Mouse (Mus musculus) heart, embryonic 11.5 days (tissue): Measurements from ENCODE around the gene Parg. TPM values are rescaled to one million over a fixed set of nuclear protein-coding genes. Genes with fewer than 3 reads are reported as not detected.

Experiments used
- ATAC-seq: fragments of 200-750 bp; cut with Nextera tagmentation; replicated peaks from 2 replicates; pipeline ENCODE4 v1.8.0; 2017; ENCODE audit warnings: moderate library complexity; ENCODE audit not compliant: insufficient number of reproducible peaks, low FRiP score, low TSS enrichment
- H3K27ac ChIP-seq: fragments of 300-500 bp; sonication (generic); 2 replicates; pipeline ENCODE4 v1.5.1; 2014; ENCODE audit warnings: mild to moderate bottlenecking, low read depth, low read length
- H3K27me3 ChIP-seq: fragments of 300-500 bp; sonication (generic); 2 replicates; pipeline ENCODE4 v1.6.1; 2014; ENCODE audit warnings: mild to moderate bottlenecking, low read length, mixed read lengths; ENCODE audit not compliant: control insufficient read depth, insufficient read depth
- H3K36me3 ChIP-seq: fragments of 300-500 bp; sonication (generic); 2 replicates; pipeline ENCODE4 v1.6.1; 2014; ENCODE audit warnings: mild to moderate bottlenecking, low read length, moderate library complexity, mixed read lengths; ENCODE audit not compliant: control insufficient read depth, insufficient read depth
- H3K4me1 ChIP-seq: fragments of 300-500 bp; sonication (generic); 2 replicates; pipeline ENCODE4 v1.6.1; 2014; ENCODE audit warnings: low read length; ENCODE audit not compliant: control insufficient read depth, insufficient read depth
- H3K4me2 ChIP-seq: fragments of 300-500 bp; sonication (generic); 2 replicates; pipeline ENCODE4 v1.6.1; 2014; ENCODE audit warnings: mild to moderate bottlenecking, moderate library complexity
- H3K4me3 ChIP-seq: fragments of 300-500 bp; sonication (generic); 2 replicates; pipeline ENCODE4 v1.5.1; 2014; ENCODE audit warnings: low read depth, low read length
- H3K9ac ChIP-seq: fragments of 300-500 bp; sonication (generic); 2 replicates; pipeline ENCODE4 v1.6.1; 2014; ENCODE audit warnings: mild to moderate bottlenecking, low read depth, low read length, moderate library complexity
- H3K9me3 ChIP-seq: fragments of 300-500 bp; sonication (generic); replicated peaks from 2 replicates; pipeline ENCODE4 v1.6.1; 2016; ENCODE audit warnings: low read length; ENCODE audit not compliant: control insufficient read depth
- WGBS: fragments of 180-500 bp; shearing (Covaris S2); extraction: QIAGEN DNeasy Blood & Tissue Kit; methylation state at CpG from one replicate; pipeline ENCODE4 v1.1.7; 2014; ENCODE audit not compliant: insufficient replicate concordance; 5-methylcytosine and 5-hydroxymethylcytosine counted together
- polyA plus RNA-seq: library from polyadenylated mRNA; unstranded; fragments of >200 nt; fragmentation: Nextera tagmentation; extraction: Ambion mirVana; gene quantifications from 2 replicates; pipeline ENCODE4 v1.2.1, GENCODE M21; 2014

The Parg gene
- polyA plus RNA-seq, 1 experiment from 2014 or later = 33.4 TPM

GRCm38 (mm10) chr14:32261741-32262140, 60.0 kb downstream of the Parg start:
- Histone ChIP-seq H3K27me3 (no peaks in the 10 kb centered on the region), H3K27ac (no peak overlapping the region), H3K4me1 (no peaks in the 10 kb centered on the region), H3K36me3 (peaks cover 4% of the 10 kb centered on the region; the same call in 1 of the 2 replicates), H3K9me3 (no peaks in the 10 kb centered on the region), H3K4me2 (no peak overlapping the region), H3K9ac (no peak overlapping the region), H3K4me3 (no peak overlapping the region)
- no peak for ATAC-seq
- WGBS = 81% methylated on average over 2 of the region's 2 CpGs

DNA sequence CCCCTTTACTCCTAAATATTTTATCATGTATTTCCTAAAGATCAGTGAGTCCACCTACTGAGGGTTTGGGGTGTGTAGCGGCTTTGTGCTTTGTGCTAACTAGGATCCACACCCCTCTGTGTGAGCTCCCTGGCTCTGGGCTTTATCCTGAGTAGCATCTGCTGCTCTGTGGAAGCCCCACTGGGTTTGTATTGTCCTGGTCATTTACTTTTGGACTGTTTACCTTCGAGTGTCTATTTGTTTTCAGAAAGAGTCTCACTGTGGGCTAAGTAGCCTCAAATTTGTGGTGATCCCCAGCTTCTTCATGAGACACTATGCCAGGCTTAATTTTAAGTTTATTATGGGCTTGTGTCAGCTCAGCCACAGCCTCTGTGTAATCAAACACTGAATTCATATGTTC, 67.2 kb downstream of the Parg start:
- Histone ChIP-seq H3K4me2 (no peak overlapping the region), H3K4me3 (no peak overlapping the region), H3K27me3 (no peaks in the 10 kb centered on the region), H3K36me3 (no peaks in the 10 kb centered on the region), H3K9me3 (no peaks in the 10 kb centered on the region), H3K9ac (no peak overlapping the region), H3K4me1 (no peaks in the 10 kb centered on the region), H3K27ac (no peak overlapping the region)
- no peak for ATAC-seq
- WGBS = 66% methylated on average over 2 of the region's 2 CpGs

- no peaks in the 10 kb centered on the region for H3K36me3 ChIP-seq
- no peaks in the 10 kb centered on the region for H3K4me1 ChIP-seq
- no peaks in the 10 kb centered on the region for H3K27me3 ChIP-seq
- no peak for ATAC-seq
- 86% methylated on average over 4 of the region's 4 CpGs for WGBS
- no peak overlapping the region for H3K4me2 ChIP-seq
- H3K27ac ChIP-seq = no peak overlapping the region
- no peak overlapping the region for H3K4me3 ChIP-seq
- no peaks in the 10 kb centered on the region for H3K9me3 ChIP-seq
- H3K9ac ChIP-seq = no peak overlapping the region
Observed at GRCm38 (mm10) chr14:32269589-32269988, 67.8 kb downstream of the Parg start.

DNA sequence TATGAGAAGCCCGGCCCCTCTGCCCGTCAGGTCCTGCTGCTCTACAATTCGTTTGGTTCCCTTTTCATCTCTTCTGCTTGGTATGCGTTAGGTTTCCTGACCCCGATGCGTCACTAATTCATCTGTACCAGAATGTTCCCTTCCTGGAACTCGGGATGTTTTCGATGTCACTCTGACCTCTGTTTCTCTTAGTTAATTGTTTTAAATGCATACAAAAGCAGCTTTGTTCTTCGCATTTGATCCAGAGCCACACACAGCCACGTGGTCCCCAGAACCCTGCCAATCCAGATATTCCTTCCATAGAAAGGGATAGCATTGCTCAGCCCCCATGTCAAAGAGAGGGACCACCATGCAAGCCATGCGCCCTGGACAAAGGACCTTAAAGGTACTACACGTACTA, 99.9 kb downstream of the Parg start:
- 82% methylated on average over 12 of the region's 12 CpGs for WGBS
- no peak for ATAC-seq
- H3K4me1 ChIP-seq = no peaks in the 10 kb centered on the region
- H3K9me3 ChIP-seq = no peaks in the 10 kb centered on the region
- H3K4me2 ChIP-seq = no peak overlapping the region
- no peak overlapping the region for H3K4me3 ChIP-seq
- no peak overlapping the region for H3K27ac ChIP-seq
- no peak overlapping the region for H3K9ac ChIP-seq
- H3K36me3 ChIP-seq = peaks cover 5% of the 10 kb centered on the region; the same call in 1 of the 2 replicates
- no peaks in the 10 kb centered on the region for H3K27me3 ChIP-seq

GRCm38 (mm10) chr14:32302423-32302822, 100.7 kb downstream of the Parg start:
- 87% methylated on average over 7 of the region's 7 CpGs for WGBS
- Histone ChIP-seq H3K4me2 (no peak overlapping the region), H3K36me3 (peaks cover 5% of the 10 kb centered on the region; the same call in 1 of the 2 replicates), H3K27ac (no peak overlapping the region), H3K9me3 (no peaks in the 10 kb centered on the region), H3K4me3 (no peak overlapping the region), H3K27me3 (no peaks in the 10 kb centered on the region), H3K9ac (no peak overlapping the region), H3K4me1 (no peaks in the 10 kb centered on the region)
- no peak for ATAC-seq

DNA sequence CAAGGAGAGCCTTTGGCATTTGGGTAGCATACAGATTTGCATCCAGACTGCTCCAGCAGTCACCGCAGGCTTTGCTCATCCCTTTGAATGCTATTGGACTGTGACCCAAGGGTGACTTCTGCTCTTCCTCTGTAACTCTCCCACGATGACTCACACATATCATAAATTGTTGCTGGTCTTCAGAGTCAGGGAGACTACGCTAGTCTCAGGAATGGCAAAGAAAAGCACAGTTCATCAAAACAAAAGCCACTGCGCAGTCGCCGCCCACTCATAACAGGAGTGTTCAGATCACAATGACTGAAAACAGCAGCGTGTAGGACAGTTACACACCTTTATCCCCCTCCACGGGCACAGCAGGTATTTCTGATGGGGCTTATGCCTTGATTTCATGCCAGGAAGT, 103.2 kb downstream of the Parg start:
- no peaks in the 10 kb centered on the region for H3K4me1 ChIP-seq
- H3K4me3 ChIP-seq = no peak overlapping the region
- no peak overlapping the region for H3K27ac ChIP-seq
- H3K9me3 ChIP-seq = no peaks in the 10 kb centered on the region
- WGBS = 86% methylated on average over 8 of the region's 8 CpGs
- H3K4me2 ChIP-seq = no peak overlapping the region
- H3K36me3 ChIP-seq = no peaks in the 10 kb centered on the region
- no peaks in the 10 kb centered on the region for H3K27me3 ChIP-seq
- H3K9ac ChIP-seq = no peak overlapping the region
- ATAC-seq = no peak

GRCm38 (mm10) chr14:32309876-32310275, 108.1 kb downstream of the Parg start:
- no peak for ATAC-seq
- no peaks in the 10 kb centered on the region for H3K27me3 ChIP-seq

GRCm38 (mm10) chr14:32311381-32312035, 109.8 kb downstream of the Parg start:
- H3K36me3 ChIP-seq = no peaks in the 10 kb centered on the region
- H3K27ac ChIP-seq = no peak overlapping the region
- no peaks in the 10 kb centered on the region for H3K9me3 ChIP-seq
- no peak for ATAC-seq
- H3K27me3 ChIP-seq = no peaks in the 10 kb centered on the region
- H3K4me3 ChIP-seq = no peak overlapping the region
- no peak overlapping the region for H3K9ac ChIP-seq
- no peak overlapping the region for H3K4me2 ChIP-seq
- WGBS = 83% methylated on average over 2 of the region's 2 CpGs
- no peaks in the 10 kb centered on the region for H3K4me1 ChIP-seq

More at GRCm38 (mm10) chr14:32309876-32310275, 108.1 kb downstream of the Parg start:
- Histone ChIP-seq H3K4me3 (no peak overlapping the region), H3K27ac (no peak overlapping the region), H3K4me2 (no peak overlapping the region), H3K9me3 (no peaks in the 10 kb centered on the region), H3K4me1 (no peaks in the 10 kb centered on the region), H3K9ac (no peak overlapping the region), H3K36me3 (no peaks in the 10 kb centered on the region)
- 45% methylated on average over 8 of the region's 8 CpGs for WGBS

DNA sequence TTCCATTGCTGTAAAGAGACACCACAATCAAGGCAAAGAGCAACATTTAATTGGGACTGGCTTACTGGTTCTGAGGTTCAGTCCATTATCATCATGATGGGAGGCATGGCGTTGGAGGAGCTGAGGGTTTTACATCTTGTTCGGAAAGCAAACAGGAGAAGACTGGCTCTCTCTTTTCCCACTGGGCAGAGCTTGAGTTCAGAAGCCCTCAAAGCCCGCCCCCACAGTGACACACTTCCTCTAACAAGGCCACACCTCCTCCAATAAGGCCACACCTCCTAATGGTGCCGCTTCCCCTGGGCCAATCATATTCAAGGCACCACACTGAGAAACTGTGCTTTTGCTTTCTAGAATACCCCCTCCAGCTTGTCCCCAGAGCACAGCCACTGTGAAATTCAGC, 116.1 kb downstream of the Parg start:
- 10% methylated on average over 4 of the region's 4 CpGs for WGBS
- 0 out of 2 replicates have a peak, but pooled peaks cover 2% of the 10 kb centered on the region for H3K4me1 ChIP-seq
- no peak overlapping the region for H3K4me3 ChIP-seq
- H3K27ac ChIP-seq = no peak overlapping the region
- no peak overlapping the region for H3K9ac ChIP-seq
- no peaks in the 10 kb centered on the region for H3K27me3 ChIP-seq
- no peaks in the 10 kb centered on the region for H3K9me3 ChIP-seq
- H3K4me2 ChIP-seq = no peak overlapping the region
- no peak for ATAC-seq
- no peaks in the 10 kb centered on the region for H3K36me3 ChIP-seq
